Mouse (Mus musculus) midbrain, embryonic 16.5 days (tissue): ENCODE results near the gene Scn3a. TPM values are rescaled to one million over a fixed set of nuclear protein-coding genes. Genes with fewer than 3 reads are reported as not detected.
"Not testable (repeated sequence)": the region's sequence is repeated elsewhere in the genome, so short reads cannot be mapped to it uniquely, and the experiment has no call there.

Source experiments
- ATAC-seq: fragments of 200-750 bp; cut with Nextera tagmentation; 2 replicates; pipeline ENCODE4 v1.8.0; 2017; ENCODE audit warnings: moderate TSS enrichment
- H3K27ac ChIP-seq: fragments of 300-500 bp; sonication (generic); 2 replicates; pipeline ENCODE4 v1.5.1; 2014; ENCODE audit warnings: mild to moderate bottlenecking, low read length, mixed read lengths
- H3K27me3 ChIP-seq: fragments of 300-500 bp; sonication (generic); 2 replicates; pipeline ENCODE4 v1.6.1; 2014; ENCODE audit warnings: low read depth, low read length, mixed read lengths; ENCODE audit not compliant: control insufficient read depth, insufficient read depth
- H3K36me3 ChIP-seq: fragments of 300-500 bp; sonication (generic); 2 replicates; pipeline ENCODE4 v1.6.1; 2014; ENCODE audit warnings: mild to moderate bottlenecking, low read length, moderate library complexity, mixed read lengths; ENCODE audit not compliant: control insufficient read depth, insufficient read depth
- H3K4me1 ChIP-seq: fragments of 300-500 bp; sonication (generic); 2 replicates; pipeline ENCODE4 v1.6.1; 2014; ENCODE audit warnings: mild to moderate bottlenecking, low read length, mixed read lengths; ENCODE audit not compliant: control insufficient read depth, insufficient read depth
- H3K4me2 ChIP-seq: fragments of 300-500 bp; sonication (generic); 2 replicates; pipeline ENCODE4 v1.6.1; 2014; ENCODE audit warnings: mild to moderate bottlenecking, low read length, mixed read lengths
- H3K4me3 ChIP-seq: fragments of 300-500 bp; sonication (generic); 2 replicates; pipeline ENCODE4 v1.5.1; 2014; ENCODE audit warnings: low read depth, mild to moderate bottlenecking, low read length, moderate library complexity, mixed read lengths
- H3K9ac ChIP-seq: fragments of 300-500 bp; sonication (generic); 2 replicates; pipeline ENCODE4 v1.6.1; 2014; ENCODE audit warnings: low read depth, low read length, mixed read lengths
- H3K9me3 ChIP-seq: fragments of 300-500 bp; sonication (generic); replicated peaks from 2 replicates; pipeline ENCODE4 v1.6.1; 2014; ENCODE audit warnings: mild to moderate bottlenecking, low read length, mixed read lengths; ENCODE audit not compliant: control insufficient read depth, poor library complexity, severe bottlenecking
- WGBS: fragments of 180-500 bp; shearing (Covaris S2); extraction: QIAGEN DNeasy Blood & Tissue Kit; methylation state at CpG from one replicate; pipeline ENCODE4 v1.1.7; 2014; 5-methylcytosine and 5-hydroxymethylcytosine counted together
- polyA plus RNA-seq: library from polyadenylated mRNA; unstranded; fragments of >200 nt; fragmentation: Nextera tagmentation; extraction: Ambion mirVana; gene quantifications from 2 replicates; pipeline ENCODE4 v1.2.1, GENCODE M21; 2015

Scn3a gene
- polyA plus RNA-seq, 1 experiment from 2014 or later, result 70.7 TPM

- Histone ChIP-seq H3K9me3 (no peaks in the 10 kb centered on the region), H3K27ac (no peak overlapping the region), H3K27me3 (no peaks in the 10 kb centered on the region), H3K4me1 (peaks cover 4% of the 10 kb centered on the region; the same call in 1 of the 2 replicates), H3K9ac (no peak overlapping the region), H3K4me3 (no peak overlapping the region), H3K36me3 (no peaks in the 10 kb centered on the region), H3K4me2 (no peak overlapping the region)
- WGBS, result 97% methylated on average over 6 of the region's 6 CpGs
- ATAC-seq, result no peak
Measured at GRCm38 (mm10) chr2:65453763-65454162, 113.7 kb downstream of the Scn3a start.

GRCm38 (mm10) chr2:65451401-65452078 is 115.9 kb downstream of the Scn3a start:
- not testable (repeated sequence) for H3K9ac ChIP-seq, H3K36me3 ChIP-seq, ATAC-seq, H3K4me1 ChIP-seq, H3K27me3 ChIP-seq, H3K4me2 ChIP-seq, H3K4me3 ChIP-seq, H3K27ac ChIP-seq, H3K9me3 ChIP-seq
- WGBS, result 97% methylated on average over 11 of the region's 14 CpGs

- Histone ChIP-seq H3K36me3 (no peaks in the 10 kb centered on the region), H3K27me3 (no peaks in the 10 kb centered on the region), H3K4me1 (peaks cover 4% of the 10 kb centered on the region; the same call in 1 of the 2 replicates), H3K4me2 (no peak overlapping the region), H3K9me3 (no peaks in the 10 kb centered on the region), H3K27ac (peak overlapping the region; percentile 49), H3K4me3 (no peak overlapping the region), H3K9ac (no peak overlapping the region)
- 23% methylated on average over 2 of the region's 2 CpGs for WGBS
- peak; percentile 90 for ATAC-seq
Measured at GRCm38 (mm10) chr2:65450449-65451360, 116.7 kb downstream of the Scn3a start.

GRCm38 (mm10) chr2:65449126-65449828 is 118.2 kb downstream of the Scn3a start:
- no peak overlapping the region for H3K4me3 ChIP-seq
- H3K27me3 ChIP-seq, result no peaks in the 10 kb centered on the region
- no peak overlapping the region for H3K27ac ChIP-seq
- H3K36me3 ChIP-seq, result no peaks in the 10 kb centered on the region
- H3K4me1 ChIP-seq, result peaks cover 4% of the 10 kb centered on the region; the same call in 1 of the 2 replicates
- no peak for ATAC-seq
- H3K9ac ChIP-seq, result no peak overlapping the region
- WGBS, result 93% methylated on average over 5 of the region's 5 CpGs
- no peaks in the 10 kb centered on the region for H3K9me3 ChIP-seq
- H3K4me2 ChIP-seq, result no peak overlapping the region

GRCm38 (mm10) chr2:65443082-65443481 is 124.3 kb downstream of the Scn3a start:
- no peak overlapping the region for H3K4me2 ChIP-seq
- no peaks in the 10 kb centered on the region for H3K27me3 ChIP-seq
- no peaks in the 10 kb centered on the region for H3K36me3 ChIP-seq
- peaks cover 8% of the 10 kb centered on the region for H3K4me1 ChIP-seq
- H3K9ac ChIP-seq, result no peak overlapping the region
- H3K9me3 ChIP-seq, result no peaks in the 10 kb centered on the region
- ATAC-seq, result no peak
- no peak overlapping the region for H3K27ac ChIP-seq
- 85% methylated on average over 4 of the region's 4 CpGs for WGBS
- no peak overlapping the region for H3K4me3 ChIP-seq

GRCm38 (mm10) chr2:65441566-65441965 is 125.9 kb downstream of the Scn3a start:
- H3K9me3 ChIP-seq, result no peaks in the 10 kb centered on the region
- no peak overlapping the region for H3K4me3 ChIP-seq

GRCm38 (mm10) chr2:65441110-65441509 is 126.3 kb downstream of the Scn3a start:
- Histone ChIP-seq H3K9ac (no peak overlapping the region), H3K9me3 (no peaks in the 10 kb centered on the region), H3K27me3 (no peaks in the 10 kb centered on the region), H3K4me1 (peaks cover 8% of the 10 kb centered on the region), H3K4me3 (no peak overlapping the region), H3K4me2 (no peak overlapping the region), H3K27ac (no peak overlapping the region), H3K36me3 (no peaks in the 10 kb centered on the region)
- 72% methylated on average over 6 of the region's 6 CpGs for WGBS
- ATAC-seq, result no peak

More at GRCm38 (mm10) chr2:65441566-65441965, 125.9 kb downstream of the Scn3a start:
- Histone ChIP-seq H3K4me1 (peaks cover 8% of the 10 kb centered on the region), H3K9ac (no peak overlapping the region), H3K27me3 (no peaks in the 10 kb centered on the region), H3K27ac (peak overlapping the region; percentile 13; the same call in 1 of the 2 replicates), H3K4me2 (no peak overlapping the region), H3K36me3 (no peaks in the 10 kb centered on the region)
- peak; percentile 66; the same call in 1 of the 2 replicates for ATAC-seq
- 40% methylated on average over 5 of the region's 5 CpGs for WGBS

GRCm38 (mm10) chr2:65436917-65437316 is 130.5 kb downstream of the Scn3a start:
- no peak overlapping the region for H3K27ac ChIP-seq
- no peaks in the 10 kb centered on the region for H3K27me3 ChIP-seq
- 39% methylated on average over 1 of the region's 1 CpGs for WGBS
- no peak overlapping the region for H3K4me2 ChIP-seq
- no peak for ATAC-seq
- no peak overlapping the region for H3K4me3 ChIP-seq
- H3K4me1 ChIP-seq, result peaks cover 7% of the 10 kb centered on the region
- no peaks in the 10 kb centered on the region for H3K9me3 ChIP-seq
- no peak overlapping the region for H3K9ac ChIP-seq
- H3K36me3 ChIP-seq, result no peaks in the 10 kb centered on the region
